Mouse (Mus musculus) spleen, adult 2 months (tissue): Measurements from ENCODE around the gene Sstr4.

Experiments used
- CTCF ChIP-seq: fragments of 200-500 bp; IDR thresholded peaks from 2 replicates; pipeline ENCODE4 v1.5.1; 2011; ENCODE audit warnings: mild to moderate bottlenecking, inconsistent platforms; ENCODE audit not compliant: insufficient read depth, insufficient read length, insufficient replicate concordance; ENCODE audit errors: extremely low read depth
- POLR2A ChIP-seq: fragments of 200-500 bp; IDR thresholded peaks from 2 replicates; pipeline ENCODE4 v1.6.1; 2011; ENCODE audit warnings: low read depth, low read length, inconsistent platforms

DNA sequence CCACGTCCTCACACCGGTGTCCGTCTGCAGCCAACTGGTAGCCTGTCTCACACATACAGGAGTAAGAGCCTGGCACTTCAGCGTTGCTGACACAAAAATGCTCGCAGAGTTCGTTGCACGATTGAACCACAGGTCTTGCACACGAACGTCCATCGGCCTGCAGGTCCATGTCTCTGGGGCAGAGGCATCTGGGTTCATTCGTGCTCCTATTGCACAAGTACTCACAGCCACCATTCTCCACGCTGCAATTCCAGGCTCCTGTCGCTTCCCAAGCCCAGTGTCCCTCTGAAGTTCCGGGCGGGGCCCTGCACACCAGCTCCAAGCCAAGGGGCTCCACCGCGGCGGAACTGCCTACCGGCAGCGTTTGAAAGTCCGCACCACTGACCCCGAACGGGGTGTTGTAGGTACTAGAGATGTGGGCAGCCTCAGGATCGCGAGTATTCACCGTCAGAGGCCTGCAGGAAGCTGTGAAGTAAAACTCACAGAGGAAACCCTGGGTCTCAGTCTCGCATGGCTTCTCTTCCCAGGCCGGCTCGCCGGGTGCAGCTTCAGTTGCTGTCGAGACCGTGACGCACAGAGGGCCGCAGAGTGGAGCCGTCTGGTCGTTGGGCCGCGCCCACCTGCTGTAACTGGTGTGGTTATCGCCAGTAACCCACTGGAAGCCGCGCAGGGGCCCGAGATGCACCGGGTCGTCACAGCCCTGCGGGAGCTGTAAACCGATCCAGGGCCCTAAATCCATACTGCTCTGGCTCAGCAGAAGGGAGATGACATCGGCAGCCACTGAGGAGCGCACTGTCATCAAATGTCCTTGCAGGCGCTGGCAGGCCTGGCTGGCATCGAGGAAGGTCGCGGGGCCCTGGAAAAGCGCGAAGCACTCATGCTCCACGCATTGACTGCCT lies 12.1 kb downstream of the Sstr4 start:
- no peak for TF ChIP-seq CTCF
- TF ChIP-seq POLR2A, result no peak
